Mouse (Mus musculus) brain, adult 10 weeks (tissue): Measurements from ENCODE around the gene BC049730. TPM values are rescaled to one million over a fixed set of nuclear protein-coding genes. Genes with fewer than 3 reads are reported as not detected.

ENCODE experiments used
- polyA plus RNA-seq: library from polyadenylated mRNA; stranded (reverse); fragments of 350-450 nt; fragmentation: Illumina TruSeq; extraction: RNeasy Lipid Tissue Mini Kit (QIAGEN cat#74804); gene quantifications from one replicate; pipeline ENCODE4 v1.2.3, GENCODE M21; 2015; ENCODE audit warnings: low read depth, low replicate concordance

Gene BC049730
- not detected for polyA plus RNA-seq

DNA sequence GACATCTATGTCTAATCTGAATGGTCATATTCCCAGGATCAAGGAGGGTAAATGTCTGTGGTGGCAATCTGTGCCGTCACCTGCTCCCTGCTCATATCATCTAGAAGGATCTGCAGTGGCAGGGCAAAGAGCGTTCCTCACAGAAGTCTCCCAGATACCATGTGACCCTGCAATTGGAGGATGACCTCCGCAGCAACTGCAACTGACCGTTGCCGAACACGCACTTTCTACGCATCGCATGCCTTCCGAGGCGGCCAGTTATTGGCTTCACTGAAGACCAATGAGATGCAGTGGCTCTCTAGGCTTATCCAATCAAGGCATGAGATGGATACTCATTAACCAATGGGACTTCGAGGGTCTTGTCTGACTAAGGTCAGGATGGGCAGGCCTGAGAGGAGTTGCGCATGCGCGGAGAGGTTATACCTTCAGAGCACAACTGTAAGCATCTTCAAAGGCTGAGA is at the start of gene BC049730:
BC049730 (plus strand) TSS at position 411 of the 461 bp plus-strand sequence.

DNA sequence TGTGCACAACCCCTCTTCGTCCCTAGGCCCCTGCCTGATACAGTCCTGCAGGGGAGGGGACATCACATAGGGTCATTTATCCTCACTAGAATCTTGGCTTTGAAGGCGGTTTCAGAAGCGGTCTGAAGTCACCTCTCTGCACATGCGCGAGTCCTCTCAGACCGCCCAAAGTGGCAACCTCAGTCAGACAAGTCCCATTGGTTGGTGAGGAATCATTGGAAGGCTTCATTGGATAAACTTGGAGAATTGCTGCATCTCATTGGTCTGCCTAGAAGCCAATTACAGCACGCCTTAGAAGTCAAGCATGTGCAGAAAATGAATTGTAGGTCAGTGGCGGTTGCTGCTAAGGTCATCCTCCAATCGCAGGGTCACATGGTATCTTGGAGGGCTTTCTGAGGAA is 32.5 kb upstream of the BC049730 start, which contains the start of gene Tex101:
Tex101 (minus strand) TSS at position 101 of the 400 bp plus-strand sequence.

DNA sequence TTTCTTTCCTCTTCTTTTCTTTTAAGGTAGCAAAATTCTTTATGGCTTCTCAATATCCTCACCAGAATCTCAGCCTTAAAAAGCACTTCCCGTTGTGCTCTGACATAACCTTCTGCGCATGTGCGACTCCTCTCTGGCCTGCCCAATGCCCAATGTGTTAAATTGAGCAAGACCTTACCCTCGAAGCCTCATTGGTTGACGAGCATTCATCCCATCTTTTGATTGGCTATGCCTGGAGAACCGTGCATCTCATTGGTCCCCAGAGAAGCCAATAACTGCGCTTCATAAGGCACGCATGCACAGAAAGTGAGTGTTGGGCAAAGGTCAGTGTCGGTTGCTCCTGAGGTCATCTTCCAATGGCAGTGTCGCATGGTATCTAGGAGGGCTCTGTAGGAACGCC is 17.8 kb downstream of the BC049730 start, which contains the start of gene Gm4763:
Gm4763 (minus strand) TSS at position 101 of the 400 bp plus-strand sequence.

DNA sequence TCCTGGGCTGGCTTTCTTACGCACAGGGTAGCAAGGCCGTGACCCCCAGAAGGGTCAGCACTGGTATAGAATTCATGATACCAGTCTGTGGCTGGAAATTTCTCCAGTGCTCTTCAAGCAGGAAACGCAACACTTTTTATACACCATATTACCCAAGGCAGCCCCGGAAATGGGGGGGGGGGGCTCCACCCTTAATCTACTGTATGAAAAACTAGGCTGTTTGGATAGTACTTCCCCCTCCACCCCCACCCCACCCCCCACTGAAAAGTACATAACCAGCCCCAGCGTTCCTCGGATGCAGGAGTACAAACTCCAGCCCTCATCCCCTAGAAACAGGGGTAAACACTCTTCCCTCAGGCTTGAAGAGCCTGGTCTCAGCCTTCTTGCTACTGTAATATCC is 51.2 kb downstream of the BC049730 start, which contains the start of gene Cd177:
Cd177 (minus strand) TSS at position 101 of the 400 bp plus-strand sequence.

Other genes with a start within 250 kb of the BC049730 start
- 0.91 TPM for gene Plaur, start 246.8 kb upstream of the BC049730 start, polyA plus RNA-seq
- gene Cadm4, start 227.2 kb upstream of the BC049730 start, polyA plus RNA-seq, result 236 TPM
- gene Zfp428, start 202.2 kb upstream of the BC049730 start, polyA plus RNA-seq, result 43.4 TPM
- gene AC161166.1, start 196.8 kb upstream of the BC049730 start, polyA plus RNA-seq, result not detected
- 40.0 TPM for gene Irgq, start 178.6 kb upstream of the BC049730 start, polyA plus RNA-seq
- not detected for gene Pinlyp, start 163.1 kb upstream of the BC049730 start, polyA plus RNA-seq
- 29.4 TPM for gene Xrcc1, start 163.0 kb upstream of the BC049730 start, polyA plus RNA-seq
- 18.0 TPM for gene Ethe1, start 121.7 kb upstream of the BC049730 start, polyA plus RNA-seq
- gene Zfp575, start 121.6 kb upstream of the BC049730 start, polyA plus RNA-seq, result 4.9 TPM
- gene Phldb3, start 98.5 kb upstream of the BC049730 start, polyA plus RNA-seq, result not detected
- not detected for gene Lypd3, start 72.7 kb upstream of the BC049730 start, polyA plus RNA-seq
- gene Tex101, start 32.6 kb upstream of the BC049730 start, polyA plus RNA-seq, result not detected
- gene Gm4763, start 17.7 kb downstream of the BC049730 start, polyA plus RNA-seq, result not detected
- gene Cd177, start 51.1 kb downstream of the BC049730 start, polyA plus RNA-seq, result not detected
- not detected for gene Ceacam10, start 68.0 kb downstream of the BC049730 start, polyA plus RNA-seq
- gene Gm9844, start 153.0 kb downstream of the BC049730 start, polyA plus RNA-seq, result 5.7 TPM
- not detected for gene Lypd4, start 160.7 kb downstream of the BC049730 start, polyA plus RNA-seq
- gene Dmrtc2, start 160.8 kb downstream of the BC049730 start, polyA plus RNA-seq, result not detected
- 828 TPM for gene Rps19, start 175.1 kb downstream of the BC049730 start, polyA plus RNA-seq
- gene Cd79a, start 188.1 kb downstream of the BC049730 start, polyA plus RNA-seq, result not detected
- 52.4 TPM for gene Arhgef1, start 193.7 kb downstream of the BC049730 start, polyA plus RNA-seq
- gene Gm4881, start 235.3 kb downstream of the BC049730 start, polyA plus RNA-seq, result 0.55 TPM